Mouse (Mus musculus): ENCODE data around the gene Gm13102.
"Not testable (repeated sequence)": the region's sequence is repeated elsewhere in the genome, so short reads cannot be mapped to it uniquely, and the experiment has no call there.

The Gm13102 gene

GRCm38 (mm10) chr4:144106174-144106573 lies at the start of gene Gm13102:
Gm13102 (plus strand) TSS chr4:144106474.
- not testable (repeated sequence) for DNase-seq (ENCODE audit: low read depth, low spot score)

GRCm38 (mm10) chr4:144058826-144059225 lies 47.4 kb upstream of the Gm13102 start, which contains the start of gene Pramel4:
Pramel4 (plus strand) TSS chr4:144059126.
- not testable (repeated sequence) for DNase-seq (ENCODE audit: low read depth, low spot score)

All from retina, adult 2 months (tissue).